Mouse (Mus musculus) ovary, postnatal 10 days (tissue): ENCODE measurements around the gene Plek2.
A peak's percentile ranks its signal among the peaks of the same experiment; 100 is the strongest.

Experiments
- DNase-seq: peaks from one replicate; pipeline ENCODE4 v3.0.0; 2022; ENCODE audit warnings: low spot score

Gene Plek2

DNA sequence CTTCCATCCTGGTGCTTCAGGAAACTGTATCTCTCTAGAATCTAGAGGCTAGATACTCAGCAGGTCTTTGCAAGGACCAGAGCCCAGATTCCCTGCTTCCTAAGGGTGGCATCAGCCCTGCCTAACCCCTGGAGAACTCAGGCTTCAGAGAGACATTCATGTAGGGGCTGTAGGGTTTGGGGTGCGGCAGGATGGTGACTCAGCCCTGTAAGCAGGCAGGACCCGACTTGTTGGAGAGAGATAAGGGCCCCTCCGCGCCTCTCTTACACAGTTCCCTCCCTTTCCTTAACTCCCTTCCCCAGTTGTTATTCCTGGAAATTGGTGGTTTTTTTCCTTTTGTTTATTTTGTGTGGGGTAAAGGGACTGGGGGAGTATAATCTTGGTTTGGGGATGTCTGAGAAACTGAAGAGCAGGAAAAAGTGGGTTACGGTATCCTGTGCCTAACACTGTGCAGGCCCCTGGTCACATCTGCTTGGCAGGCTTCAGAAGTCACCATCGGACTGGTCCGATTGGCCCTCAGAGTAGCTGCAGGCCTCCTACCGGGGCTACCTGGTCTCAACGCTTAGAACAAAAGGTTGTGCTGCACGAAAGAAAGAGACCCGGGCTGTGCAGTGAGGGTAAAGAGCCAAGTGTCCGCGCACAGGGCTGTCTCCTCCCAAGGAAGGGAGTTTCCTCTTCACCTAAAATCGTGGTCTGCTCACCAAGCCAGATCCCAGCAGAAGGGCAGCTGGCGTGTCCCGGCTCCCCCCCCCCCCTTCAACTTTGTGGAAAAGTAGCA is 4.1 kb upstream of the Plek2 start:
- no peak for DNase-seq

DNA sequence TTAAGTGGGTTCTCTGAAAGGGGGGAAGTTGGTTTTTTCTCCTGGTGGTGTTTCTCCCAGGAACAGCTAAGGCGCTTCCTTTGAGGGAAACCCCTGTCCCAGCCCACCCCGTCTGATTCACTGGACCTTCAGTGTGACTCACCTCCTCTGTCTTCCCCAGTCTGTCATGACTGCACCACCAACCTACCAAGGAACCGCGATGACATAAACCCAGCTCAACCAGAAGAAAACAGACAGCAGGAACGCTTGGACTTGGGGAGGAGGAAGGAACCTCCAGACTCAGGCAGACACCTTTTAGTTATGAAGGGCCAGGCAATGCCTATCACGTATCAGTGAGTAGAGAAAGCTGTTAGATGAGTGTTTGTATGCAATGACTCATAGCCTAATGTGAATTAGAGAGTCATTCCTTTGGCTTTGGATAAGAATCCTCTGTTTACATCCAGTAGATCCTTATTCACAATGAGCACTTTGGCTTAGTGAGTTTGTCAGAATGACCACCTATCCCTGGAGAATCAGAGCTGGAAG is 1.4 kb upstream of the Plek2 start:
- DNase-seq, result no peak

DNA sequence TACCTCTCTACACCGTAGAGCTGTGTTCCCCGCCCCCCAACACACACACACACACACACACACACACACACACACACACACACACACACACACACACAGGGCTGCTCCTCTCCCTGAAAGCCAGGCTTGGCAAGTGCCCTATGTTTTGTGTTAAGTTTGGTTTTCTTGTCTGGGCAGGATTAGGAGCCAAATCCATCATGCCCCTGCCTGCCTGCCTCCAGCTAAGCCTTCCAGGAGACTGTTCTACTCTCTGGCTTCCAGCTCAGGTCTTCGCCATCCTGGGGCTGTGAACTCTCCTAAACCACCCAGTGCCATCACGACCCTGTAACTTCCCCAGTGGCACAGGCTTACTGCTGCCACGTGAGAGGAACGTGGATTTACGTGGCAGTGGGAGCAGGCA is 2.3 kb downstream of the Plek2 start:
- no peak for DNase-seq

DNA sequence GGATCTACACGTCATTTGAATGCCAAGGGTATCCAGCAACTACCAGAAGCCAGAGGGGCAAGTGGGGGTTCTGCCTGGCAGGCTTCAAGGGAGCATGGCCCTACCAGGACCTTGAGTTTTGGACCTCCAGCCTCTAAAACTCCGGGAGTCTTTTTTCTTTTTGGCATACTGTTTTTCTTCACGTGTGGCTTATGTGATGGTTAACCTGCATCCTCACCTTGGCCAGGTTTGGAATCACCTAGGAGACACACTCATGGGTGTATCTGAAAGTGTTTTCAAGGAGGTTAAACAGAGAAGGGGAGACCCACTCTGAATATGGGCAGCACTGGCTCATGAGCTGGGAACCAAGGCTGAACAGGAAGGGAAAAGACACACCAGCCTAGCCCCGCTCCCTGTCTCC is 3.5 kb downstream of the Plek2 start:
- no peak for DNase-seq

DNA sequence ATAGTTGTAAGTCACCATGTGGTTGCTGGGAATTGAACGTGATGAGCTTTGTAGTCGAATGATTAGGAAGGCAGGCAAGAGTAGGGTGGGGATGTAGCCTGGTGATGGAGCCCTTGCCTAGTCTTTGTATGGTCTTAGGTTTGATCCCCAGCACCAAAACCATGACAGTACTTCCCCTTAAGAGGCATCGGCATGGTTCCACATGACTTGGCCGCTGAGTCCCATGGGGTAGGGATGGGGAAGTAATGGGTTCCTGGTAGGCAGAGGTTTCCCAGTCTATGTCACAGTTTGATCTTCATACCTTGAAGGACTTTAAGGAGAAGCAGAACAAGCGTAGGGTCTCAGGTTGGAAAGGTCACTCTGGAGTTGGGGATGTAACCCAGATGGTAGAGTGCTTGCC is 5.3 kb downstream of the Plek2 start:
- DNase-seq, result no peak

DNA sequence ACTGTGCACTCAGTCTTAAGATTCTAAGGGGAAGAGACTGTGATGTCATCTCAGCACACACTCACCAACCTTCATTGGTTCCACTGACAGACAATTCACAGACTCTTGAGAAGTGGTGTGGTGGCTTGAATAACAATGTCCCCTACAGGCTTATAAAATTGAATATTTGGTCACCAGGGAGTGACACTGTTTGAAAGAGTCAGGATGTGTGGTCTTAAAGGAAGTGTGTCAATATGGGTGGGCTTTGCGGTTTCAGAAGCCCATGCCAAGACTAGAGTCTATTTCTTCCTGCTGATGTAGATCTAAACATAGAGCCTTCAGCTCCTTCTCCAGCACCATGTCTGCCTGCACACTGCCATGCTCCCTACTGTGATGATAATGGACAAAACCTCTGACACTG is 8.9 kb downstream of the Plek2 start:
- no peak for DNase-seq

DNA sequence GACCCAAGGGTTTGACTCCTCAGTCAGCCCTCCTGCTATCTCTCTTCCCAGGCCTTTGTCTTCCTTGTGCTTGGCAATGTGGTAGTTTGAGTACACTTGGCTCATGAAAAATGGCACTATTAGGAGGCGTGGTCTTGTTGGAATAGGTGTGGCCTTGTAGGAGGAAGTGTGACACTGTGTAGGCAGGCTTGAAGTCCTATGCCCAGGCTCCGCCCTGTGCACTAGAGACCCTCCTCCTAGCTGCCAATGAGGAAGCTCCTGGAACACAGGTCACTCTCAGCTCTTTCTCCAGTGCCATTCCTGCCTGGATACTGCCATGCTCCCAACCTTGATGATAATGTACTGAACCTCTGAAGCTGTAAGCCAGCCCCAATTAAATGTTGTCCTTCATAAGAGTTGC is 15.6 kb downstream of the Plek2 start:
- no peak for DNase-seq

DNA sequence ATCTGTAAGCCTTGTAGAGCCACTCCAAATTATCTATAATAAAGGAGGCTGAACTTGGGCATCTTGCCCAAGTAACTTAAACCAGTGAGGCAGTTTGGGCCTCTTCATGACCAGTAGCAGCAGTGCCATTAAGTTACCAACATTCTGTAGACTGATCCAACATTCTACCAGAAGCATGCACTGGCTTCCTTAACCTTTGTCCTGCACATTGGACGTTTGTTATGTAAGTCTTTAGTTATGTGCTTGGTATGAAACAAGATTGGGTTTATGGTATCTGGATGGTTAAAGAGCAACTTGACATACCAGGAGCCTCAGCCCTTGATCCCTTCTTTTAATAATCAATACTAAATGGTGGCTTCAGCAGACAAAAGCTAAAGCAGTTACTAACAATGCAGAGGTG is 16.7 kb downstream of the Plek2 start:
- no peak for DNase-seq

DNA sequence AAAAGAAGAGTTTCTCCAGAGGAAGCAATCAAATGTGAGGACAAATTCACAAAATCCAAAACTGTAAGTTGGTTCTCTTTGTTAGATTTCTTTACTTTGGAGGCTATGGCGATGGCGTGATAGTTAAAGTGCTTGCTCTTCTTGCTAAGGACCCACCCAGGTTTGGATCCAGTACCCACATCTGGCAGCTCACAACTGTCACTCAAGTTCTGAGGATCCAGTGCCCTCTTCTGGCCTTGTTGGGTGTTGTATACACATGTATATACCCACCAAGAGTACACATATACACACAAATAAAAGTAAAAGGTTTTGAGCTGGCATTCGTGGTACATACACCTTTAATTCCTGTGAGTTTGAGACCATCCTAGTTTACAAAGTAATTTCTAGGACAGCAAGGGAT is 32.2 kb downstream of the Plek2 start:
- no peak for DNase-seq

DNA sequence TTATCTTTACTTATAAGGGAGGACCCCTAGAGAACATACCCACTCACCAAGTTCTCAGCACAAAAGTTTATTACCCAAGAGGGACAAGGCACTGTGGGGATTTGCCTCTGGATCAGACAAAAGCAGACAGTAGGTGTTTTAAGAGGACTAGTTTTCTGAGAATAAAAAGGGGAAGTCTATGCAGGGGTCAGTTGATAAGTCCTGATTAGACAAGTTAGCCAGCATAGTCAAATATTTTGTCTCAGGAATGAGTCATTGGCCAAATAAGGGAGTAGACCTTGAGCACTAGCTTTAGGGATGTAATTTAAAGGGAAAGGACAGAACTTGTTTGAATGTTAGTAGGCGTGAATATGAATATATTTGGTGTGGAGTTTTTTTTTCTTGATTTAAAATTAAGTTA is 38.6 kb downstream of the Plek2 start:
- DNase-seq, result no peak

DNA sequence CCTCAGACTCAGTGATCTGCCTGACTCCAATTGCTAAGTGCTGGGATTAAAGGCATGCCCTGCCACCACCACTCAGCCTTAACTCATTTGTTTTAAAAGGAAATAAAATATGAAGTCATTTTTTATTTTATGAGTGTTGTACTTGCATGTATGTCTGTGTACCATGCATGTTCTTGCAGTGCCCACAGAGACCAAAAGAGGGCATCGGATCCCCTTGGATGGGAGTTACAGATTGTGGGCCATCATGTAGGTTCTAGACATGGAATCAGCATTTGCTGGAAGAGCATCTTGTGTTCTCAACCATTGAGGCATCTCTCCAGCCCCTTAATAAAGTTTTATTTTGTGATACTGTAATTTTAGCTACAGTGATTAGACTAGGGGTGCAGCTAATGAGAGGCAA is 41.3 kb downstream of the Plek2 start:
- DNase-seq, result no peak

DNA sequence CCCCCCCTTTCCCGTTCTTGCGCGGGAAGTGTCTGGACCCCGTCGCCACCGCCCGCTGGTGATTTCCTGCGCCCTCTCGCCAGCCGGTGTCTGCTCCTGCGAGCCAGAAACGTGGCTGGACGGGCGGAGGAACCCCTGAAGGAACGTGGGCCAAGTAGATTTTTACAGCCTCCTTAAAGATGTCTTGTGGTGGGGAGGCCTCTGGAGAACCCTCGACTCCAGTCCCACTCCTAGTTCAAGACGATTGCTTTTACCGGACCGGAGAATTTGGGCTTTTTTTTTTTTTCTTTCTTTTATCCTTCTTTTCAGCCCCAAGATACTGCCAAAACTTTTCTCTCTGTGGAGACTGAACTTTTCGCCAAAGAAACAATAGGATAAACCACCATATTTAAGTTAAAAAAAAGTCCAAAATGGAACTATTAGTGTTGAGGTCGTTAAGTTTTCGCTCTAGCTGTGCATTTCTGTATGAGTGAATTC is 44.5 kb downstream of the Plek2 start:
- no peak for DNase-seq

DNA sequence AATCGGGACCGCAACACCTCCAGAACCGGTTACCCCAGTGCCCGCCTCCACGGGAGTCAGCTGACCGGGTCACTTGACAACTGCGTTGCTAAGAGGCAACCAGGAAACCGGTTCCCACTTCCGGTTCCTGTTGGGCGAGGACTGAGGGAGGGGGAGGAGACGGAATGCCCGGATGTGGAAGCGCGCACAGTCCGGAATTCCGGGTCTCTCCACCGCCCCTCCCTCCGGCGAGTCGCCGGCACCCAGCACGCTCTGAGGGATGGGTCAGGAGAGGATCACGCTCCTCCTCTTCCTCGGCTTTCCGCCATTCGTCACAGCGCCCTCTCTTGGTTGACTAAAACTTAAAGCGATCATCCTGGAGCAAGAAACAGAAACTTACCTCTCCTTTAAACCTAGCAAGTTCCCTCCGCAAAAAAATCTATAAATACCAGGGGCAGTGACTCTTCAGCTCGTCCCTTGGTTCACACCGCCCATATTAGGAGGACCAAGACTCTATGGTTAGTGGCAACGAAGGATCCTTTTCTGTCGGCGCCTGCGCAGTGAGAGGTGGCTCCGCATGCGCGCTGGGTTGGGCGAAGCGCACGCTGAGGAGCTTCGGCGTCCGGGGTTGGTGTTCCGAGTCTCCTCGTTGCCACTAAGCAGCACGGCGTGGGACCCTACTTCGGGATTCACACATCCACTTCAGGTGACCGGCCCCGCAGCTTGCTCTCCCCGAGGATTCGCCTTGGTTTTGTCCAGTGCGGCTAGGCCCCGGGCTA is 45.1 kb downstream of the Plek2 start, which contains the start of the genes Atp6v1d and Eif2s1:
Atp6v1d (minus strand) TSS at position 143 of the 758 bp plus-strand sequence.
Eif2s1 (plus strand) TSS at position 324 of the 758 bp plus-strand sequence.
- DNase-seq, result peak; percentile 89

DNA sequence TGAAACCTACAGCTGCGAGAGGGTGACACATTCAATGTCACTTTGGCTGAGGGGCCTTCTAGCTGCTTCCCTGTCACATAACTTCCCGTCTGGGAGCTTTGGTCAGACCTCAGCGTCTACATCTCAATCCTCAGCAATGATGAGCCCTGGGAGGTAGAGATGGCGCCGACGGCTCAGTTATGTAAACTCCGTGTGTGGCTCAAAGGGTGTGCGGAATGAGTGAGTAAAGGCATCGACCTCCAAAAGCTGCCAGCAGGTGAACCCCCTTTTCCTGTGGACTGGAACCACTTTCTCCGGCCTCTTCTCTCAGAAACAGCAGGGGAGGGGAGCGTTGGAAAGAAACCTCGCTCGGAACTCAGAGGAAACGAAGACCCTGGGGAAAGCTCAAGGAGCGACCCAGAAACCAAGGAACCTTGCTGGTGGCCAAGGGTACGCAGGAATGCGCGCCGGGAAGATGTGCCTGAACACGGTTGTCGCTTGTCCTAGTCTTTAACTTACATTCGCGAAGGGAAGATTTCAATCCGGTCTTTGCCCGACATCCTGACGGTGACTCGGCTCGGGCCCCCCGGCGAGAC is 45.8 kb downstream of the Plek2 start:
- no peak for DNase-seq

DNA sequence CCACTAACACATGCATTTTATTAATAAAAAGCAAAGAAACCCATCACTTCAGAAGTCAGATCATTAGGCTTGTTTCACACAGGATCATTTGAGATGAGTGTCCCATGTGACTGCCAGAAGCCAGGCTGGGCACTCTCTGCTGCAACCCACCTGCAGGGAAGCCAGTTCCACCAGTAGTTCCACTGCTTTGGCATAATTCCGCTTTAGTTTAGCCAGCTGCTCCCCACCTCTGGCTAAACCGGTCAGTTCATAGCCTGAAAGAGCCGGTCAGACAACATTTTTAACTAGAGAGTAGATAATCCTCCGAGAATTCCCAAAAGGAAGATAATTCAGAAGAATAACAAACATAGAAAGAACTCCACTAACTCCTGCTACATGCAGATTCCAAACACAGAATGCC is 58.5 kb downstream of the Plek2 start:
- DNase-seq, result no peak

DNA sequence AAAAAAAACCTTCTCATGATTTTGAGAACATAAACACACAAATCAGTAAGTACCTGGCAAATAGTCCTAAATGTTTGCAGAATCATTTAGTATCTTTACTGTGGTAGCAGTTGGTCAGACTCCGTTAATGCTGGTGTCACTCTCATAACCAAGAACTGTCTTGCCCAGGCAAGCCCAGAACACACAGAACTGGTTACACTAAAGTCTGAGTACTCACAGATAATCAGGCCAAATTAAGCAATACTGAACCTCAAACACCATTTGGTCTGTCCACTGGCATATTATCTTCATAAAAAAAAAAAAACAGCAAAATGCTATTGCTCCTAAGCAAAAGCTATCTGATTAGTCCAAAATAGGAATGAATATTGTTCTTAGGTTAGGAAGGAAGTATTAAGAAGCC is 64.3 kb downstream of the Plek2 start:
- DNase-seq, result no peak

DNA sequence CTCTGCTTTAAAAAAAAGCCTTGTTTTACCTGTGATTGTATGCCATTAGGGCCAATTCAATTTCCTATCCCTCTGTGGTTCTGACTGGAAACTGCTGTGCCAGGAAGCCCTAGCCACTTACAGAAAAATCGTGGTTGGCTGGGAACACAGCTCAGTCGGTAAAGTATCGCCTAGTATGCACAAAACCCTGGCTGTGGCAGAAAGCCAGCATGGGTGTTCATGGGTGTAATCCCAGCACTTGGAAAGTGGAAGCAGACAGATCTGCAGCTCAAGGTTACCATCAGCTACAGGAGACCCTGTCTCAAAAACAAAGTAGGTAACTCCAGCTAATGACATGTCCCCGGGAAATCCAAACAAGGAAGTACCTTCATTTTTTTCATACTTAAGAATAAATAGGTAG is 66.9 kb downstream of the Plek2 start:
- no peak for DNase-seq
